24 mouse cellular contexts compared by ENCODE assay signal in the genomic region with DNA sequence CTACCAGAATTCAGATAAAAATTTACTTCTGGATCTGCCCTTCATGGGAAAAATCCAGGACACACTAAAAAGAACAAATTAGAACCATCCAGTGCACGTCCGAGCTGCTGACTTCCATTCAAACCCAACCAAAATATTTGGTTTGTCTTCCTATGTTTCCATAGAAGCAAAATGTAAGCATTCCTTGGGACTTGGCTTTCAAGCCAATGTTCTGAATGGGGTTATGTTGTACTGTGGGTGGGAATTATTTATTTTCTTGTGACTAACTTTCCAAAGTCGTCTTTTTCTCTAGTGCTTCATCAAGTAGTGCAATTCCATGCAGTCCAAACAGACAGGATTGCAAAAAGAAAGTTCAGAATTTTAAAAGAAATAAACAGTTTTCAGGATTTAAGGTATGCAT. TPM values are rescaled to one million over a fixed set of nuclear protein-coding genes. Genes with fewer than 3 reads are reported as not detected.
A peak's percentile ranks its signal among the peaks of the same experiment; 100 is the strongest.
DNase-seq lines count a peak whose midpoint lies in the region; ATAC-seq and TF ChIP-seq lines count a peak whose summit lies in the region.
"Had no signal": no experiment of that assay in that cellular context is flagged by ENCODE, and none has a peak within 500 bp of the region (broad histone marks: within the 10 kb centered on the region; RNA-seq: fewer than 3 reads in every experiment).

No protein-coding gene starts in this region.

- H3K4me1 ChIP-seq in embryonic facial prominence, embryonic 14.5 days (ENCODE audit: control insufficient read depth, insufficient read depth, low read length): no peaks in the 10 kb centered on the region; the same call in 1 of the 2 replicates
- H3K4me1 ChIP-seq in embryonic facial prominence, embryonic 10.5 days: peaks cover 12% of the 10 kb centered on the region
- H3K4me1 ChIP-seq in lung, embryonic 14.5 days (ENCODE audit: insufficient read depth): no peaks in the 10 kb centered on the region
- peaks cover 12% of the 10 kb centered on the region for H3K4me1 ChIP-seq in midbrain, embryonic 11.5 days (ENCODE audit: control insufficient read depth, insufficient read depth, low read length)
- H3K4me1 ChIP-seq in midbrain, embryonic 10.5 days: peaks cover 24% of the 10 kb centered on the region

- no peak for TF ChIP-seq CTCF in lung, embryonic 14.5 days (IDR thresholded peaks at IDR 0.05; ENCODE audit: low read depth)

- no peak overlapping the region for H3K4me2 ChIP-seq in embryonic facial prominence, embryonic 14.5 days (ENCODE audit: low read depth, low read length)
- no peak overlapping the region for H3K4me2 ChIP-seq in lung, embryonic 14.5 days
- H3K4me2 ChIP-seq in midbrain, embryonic 11.5 days: no peak overlapping the region
- H3K4me2 ChIP-seq: forebrain, embryonic 12.5 days; heart, embryonic 12.5 days; hindbrain, embryonic 14.5 days had no signal

- no peak overlapping the region for H3K4me3 ChIP-seq in embryonic facial prominence, embryonic 14.5 days (ENCODE audit: low read depth, low read length)
- no peak overlapping the region for H3K4me3 ChIP-seq in embryonic facial prominence, embryonic 10.5 days
- no peak overlapping the region for H3K4me3 ChIP-seq in lung, embryonic 14.5 days (ENCODE audit: low read depth, low read length)
- no peak overlapping the region for H3K4me3 ChIP-seq in midbrain, embryonic 11.5 days (ENCODE audit: low read depth, low read length)
- no peak overlapping the region for H3K4me3 ChIP-seq in midbrain, embryonic 10.5 days
- H3K4me3 ChIP-seq: forebrain, embryonic 12.5 days; heart, embryonic 12.5 days; hindbrain, embryonic 10.5 days had no signal

- H3K36me3 ChIP-seq in embryonic facial prominence, embryonic 14.5 days (ENCODE audit: control insufficient read depth, insufficient read depth, low read length): peaks cover 26% of the 10 kb centered on the region; the same call in 1 of the 2 replicates
- H3K36me3 ChIP-seq in embryonic facial prominence, embryonic 10.5 days (replicated peaks): peaks cover 35% of the 10 kb centered on the region
- H3K36me3 ChIP-seq in lung, embryonic 14.5 days (ENCODE audit: insufficient read depth): peaks cover 29% of the 10 kb centered on the region; the same call in 1 of the 2 replicates
- H3K36me3 ChIP-seq in midbrain, embryonic 11.5 days (ENCODE audit: control insufficient read depth, insufficient read depth, low read length): no peaks in the 10 kb centered on the region
- 0 out of 2 replicates have a peak, but pooled peaks cover 2% of the 10 kb centered on the region for H3K36me3 ChIP-seq in midbrain, embryonic 10.5 days
- H3K36me3 ChIP-seq: forebrain, embryonic 12.5 days; G1E had no signal

- peak overlapping the region; percentile 63 for H3K27ac ChIP-seq in embryonic facial prominence, embryonic 14.5 days (replicated peaks; ENCODE audit: low read depth, low read length)
- H3K27ac ChIP-seq in embryonic facial prominence, embryonic 10.5 days (replicated peaks): no peak overlapping the region
- no peak overlapping the region for H3K27ac ChIP-seq in lung, embryonic 14.5 days (ENCODE audit: low read depth)
- H3K27ac ChIP-seq in midbrain, embryonic 11.5 days (ENCODE audit: low read depth, low read length): no peak overlapping the region
- no peak overlapping the region for H3K27ac ChIP-seq in midbrain, embryonic 10.5 days (replicated peaks)
- H3K27ac ChIP-seq: forebrain, embryonic 12.5 days; hindbrain, embryonic 10.5 days; hindbrain, embryonic 14.5 days had no signal

- peak; percentile 79 for DNase-seq in embryonic facial prominence, embryonic 14.5 days (ENCODE audit: low spot score)
- no peak for DNase-seq in embryonic facial prominence, embryonic 10.5 days (ENCODE audit: low spot score)
- peak; percentile 61 for DNase-seq in lung, embryonic 14.5 days
- DNase-seq in lung, postnatal 36 days: no peak
- peak; percentile 83 for DNase-seq in midbrain, embryonic 11.5 days (ENCODE audit: low spot score, missing footprints)
- no peak for DNase-seq in midbrain, embryonic 10.5 days (ENCODE audit: low spot score)
- no peak for DNase-seq in natural killer cell, adult 2 months (ENCODE audit: low spot score in 2 of 2)
- DNase-seq: adrenal gland, adult 8-10 months; adrenal gland, postnatal 36 days; B cell, adult 2 months; cerebellum, adult 2 months; cerebellum, postnatal 10 days; gastrocnemius, postnatal 14 days had no signal

- H3K9me3 ChIP-seq in embryonic facial prominence, embryonic 14.5 days (ENCODE audit: control insufficient read depth, low read length): no peaks in the 10 kb centered on the region
- H3K9me3 ChIP-seq in embryonic facial prominence, embryonic 10.5 days: no peaks in the 10 kb centered on the region
- H3K9me3 ChIP-seq in lung, embryonic 14.5 days (ENCODE audit: low read depth, low read length): no peaks in the 10 kb centered on the region
- no peaks in the 10 kb centered on the region for H3K9me3 ChIP-seq in midbrain, embryonic 11.5 days (ENCODE audit: control insufficient read depth, low read length)
- no peaks in the 10 kb centered on the region for H3K9me3 ChIP-seq in midbrain, embryonic 10.5 days (replicated peaks)
- H3K9me3 ChIP-seq: forebrain, embryonic 12.5 days; G1E; heart, embryonic 12.5 days; hindbrain, embryonic 10.5 days had no signal

- 47% methylated on average over 3 of the region's 3 CpGs for WGBS in embryonic facial prominence, embryonic 14.5 days
- 70% methylated on average over 3 of the region's 3 CpGs for WGBS in embryonic facial prominence, embryonic 10.5 days
- 37% methylated on average over 3 of the region's 3 CpGs for WGBS in lung, embryonic 14.5 days
- WGBS in midbrain, embryonic 11.5 days: 71% methylated on average over 3 of the region's 3 CpGs
- WGBS in midbrain, embryonic 10.5 days: 67% methylated on average over 3 of the region's 3 CpGs

- H3K27me3 ChIP-seq in embryonic facial prominence, embryonic 14.5 days (replicated peaks; ENCODE audit: control insufficient read depth, insufficient read depth, low read length): no peaks in the 10 kb centered on the region
- H3K27me3 ChIP-seq in embryonic facial prominence, embryonic 10.5 days (replicated peaks; ENCODE audit: low read depth, poor library complexity, severe bottlenecking): no peaks in the 10 kb centered on the region
- H3K27me3 ChIP-seq in lung, embryonic 14.5 days (ENCODE audit: insufficient read depth, low read length): no peaks in the 10 kb centered on the region
- H3K27me3 ChIP-seq in midbrain, embryonic 11.5 days (ENCODE audit: control insufficient read depth, insufficient read depth, low read length): no peaks in the 10 kb centered on the region
- H3K27me3 ChIP-seq in midbrain, embryonic 10.5 days (ENCODE audit: low read depth, poor library complexity, severe bottlenecking): no peaks in the 10 kb centered on the region
- H3K27me3 ChIP-seq: forebrain, embryonic 12.5 days; heart, embryonic 12.5 days had no signal

- ATAC-seq in embryonic facial prominence, embryonic 14.5 days (ENCODE audit: low read depth): peak; percentile 57; the same call in 1 of the 2 replicates
- ATAC-seq in lung, embryonic 14.5 days (ENCODE audit: insufficient read depth): no peak
- ATAC-seq in midbrain, embryonic 11.5 days (ENCODE audit: low FRiP score): no peak
- ATAC-seq: CD4-positive, CD25-positive, alpha-beta regulatory T cell, adult 4 months; forebrain, embryonic 16.5 days had no signal

- no peak overlapping the region for H3K9ac ChIP-seq in embryonic facial prominence, embryonic 14.5 days (ENCODE audit: low read depth, low read length)
- no peak overlapping the region for H3K9ac ChIP-seq in lung, embryonic 14.5 days
- H3K9ac ChIP-seq in midbrain, embryonic 11.5 days (ENCODE audit: low read length): no peak overlapping the region
- H3K9ac ChIP-seq: forebrain, embryonic 12.5 days; heart, embryonic 12.5 days; hindbrain, embryonic 14.5 days had no signal

RNA-seq across cellular contexts. Expression of gene Ltv1, which starts 41.5 kb away (rescaled TPM):
- polyA plus RNA-seq in embryonic facial prominence, embryonic 14.5 days (2014; fragmentation: Nextera tagmentation; extraction: Ambion mirVana): 72.2 and 77.3 TPM in 2 replicates
- 70.9 and 72.0 TPM in 2 replicates for polyA plus RNA-seq in embryonic facial prominence, embryonic 10.5 days (2016; fragmentation: Nextera tagmentation; extraction: Ambion mirVana)
- 81.7 and 83.8 TPM in 2 replicates for polyA plus RNA-seq in lung, embryonic 14.5 days (2014; fragmentation: Nextera tagmentation; extraction: Ambion mirVana)
- 77.6 and 83.1 TPM in 2 replicates for polyA plus RNA-seq in midbrain, embryonic 11.5 days (2014; fragmentation: Nextera tagmentation; extraction: Ambion mirVana)
- 67.1 and 74.0 TPM in 2 replicates for polyA plus RNA-seq in midbrain, embryonic 10.5 days (2016; fragmentation: Nextera tagmentation; extraction: Ambion mirVana)

RNA-seq across cellular contexts. Expression of gene Zc2hc1b, which starts 56.7 kb away (rescaled TPM):
- polyA plus RNA-seq in embryonic facial prominence, embryonic 14.5 days (2014; fragmentation: Nextera tagmentation; extraction: Ambion mirVana): not detected in 2 replicates
- not detected in 2 replicates for polyA plus RNA-seq in embryonic facial prominence, embryonic 10.5 days (2016; fragmentation: Nextera tagmentation; extraction: Ambion mirVana)
- not detected in 2 replicates for polyA plus RNA-seq in lung, embryonic 14.5 days (2014; fragmentation: Nextera tagmentation; extraction: Ambion mirVana)
- not detected in 2 replicates for polyA plus RNA-seq in midbrain, embryonic 11.5 days (2014; fragmentation: Nextera tagmentation; extraction: Ambion mirVana)
- not detected in 2 replicates for polyA plus RNA-seq in midbrain, embryonic 10.5 days (2016; fragmentation: Nextera tagmentation; extraction: Ambion mirVana)
- polyA plus RNA-seq: CD4-positive, CD25-positive, alpha-beta regulatory T cell, adult 4 months; cerebellum, adult 2 months; embryonic facial prominence, embryonic 11.5 days; forebrain, embryonic 12.5 days; forebrain, embryonic 16.5 days; frontal cortex, adult 2 months; G1E; gonadal fat pad, adult 2 months; heart, embryonic 12.5 days; heart, embryonic 16.5 days; hindbrain, embryonic 10.5 days; hindbrain, embryonic 14.5 days had no signal

Comparison
In these comparisons a context has a peak if more than half of its experiments do, and no peak if none do; other contexts are left out.
1. DNase-seq: peak in embryonic facial prominence, embryonic 14.5 days (single experiment), lung, embryonic 14.5 days (single experiment) and midbrain, embryonic 11.5 days (single experiment); none in embryonic facial prominence, embryonic 10.5 days (single experiment), lung, postnatal 36 days (single experiment), midbrain, embryonic 10.5 days (single experiment) and natural killer cell, adult 2 months (0 of 2).